Mouse (Mus musculus) ES-E14 (cell line): ENCODE data around the gene Ints5. TPM values are rescaled to one million over a fixed set of nuclear protein-coding genes. Genes with fewer than 3 reads are reported as not detected.

Experiments used
- DNase-seq: peaks from one replicate; pipeline ENCODE4 v3.0.0-alpha.2; 2013; ENCODE audit warnings: low read depth, low spot score
- H3K27ac ChIP-seq: 2 replicates; pipeline ENCODE4 v1.5.1; 2012; ENCODE audit warnings: low read depth, mild to moderate bottlenecking, low read length, moderate library complexity, mixed read lengths; ENCODE audit not compliant: poor library complexity, insufficient read depth, severe bottlenecking
- H3K36me3 ChIP-seq: 2 replicates; pipeline ENCODE4 v1.6.1; 2012; ENCODE audit warnings: mild to moderate bottlenecking, low read length, moderate library complexity, mixed read lengths; ENCODE audit not compliant: control insufficient read depth, poor library complexity, insufficient read depth, severe bottlenecking
- H3K4me1 ChIP-seq, 2 experiments: fragments of 150-350 bp in 1 of 2; sonication (generic) in 1 of 2; 2 replicates each; pipeline ENCODE4 v1.6.1; 2012; ENCODE audit warnings: low read length in 2 of 2, mild to moderate bottlenecking in 1 of 2, mixed read lengths in 1 of 2; ENCODE audit not compliant: control insufficient read depth in 2 of 2, insufficient read depth in 2 of 2, poor library complexity in 1 of 2
- H3K4me3 ChIP-seq, 2 experiments: fragments of 150-350 bp in 1 of 2; sonication (generic) in 1 of 2; 2 replicates each; pipeline ENCODE4 v1.5.1; 2012; ENCODE audit warnings: low read length in 2 of 2, low read depth in 1 of 2, mild to moderate bottlenecking in 1 of 2, mixed read lengths in 1 of 2; ENCODE audit not compliant: insufficient read depth in 1 of 2, poor library complexity in 1 of 2, severe bottlenecking in 1 of 2
- H3K9ac ChIP-seq: 2 replicates; pipeline ENCODE4 v1.6.1; 2012; ENCODE audit warnings: low read depth, mild to moderate bottlenecking, low read length, mixed read lengths; ENCODE audit not compliant: poor library complexity, insufficient read depth, severe bottlenecking
- H3K9me3 ChIP-seq: fragments of 150-350 bp; sonication (generic); 2 replicates; pipeline ENCODE4 v1.6.1; 2012; ENCODE audit warnings: low read depth, mild to moderate bottlenecking, low read length; ENCODE audit not compliant: control insufficient read depth, insufficient read depth
- CHD2 ChIP-seq: IDR thresholded peaks from 2 replicates; pipeline ENCODE4 v1.6.1; 2014; ENCODE audit warnings: mild to moderate bottlenecking, low read depth, low read length, inconsistent platforms
- HCFC1 ChIP-seq: IDR thresholded peaks from 2 replicates; pipeline ENCODE4 v1.6.1; 2012; ENCODE audit warnings: low read length, inconsistent platforms, borderline replicate concordance; ENCODE audit not compliant: insufficient read depth
- MAFK ChIP-seq: IDR thresholded peaks from 2 replicates; pipeline ENCODE4 v1.6.1; 2014; ENCODE audit warnings: mild to moderate bottlenecking, low read depth, low read length, inconsistent platforms; ENCODE audit not compliant: insufficient read depth
- ZC3H11A ChIP-seq: IDR thresholded peaks from 2 replicates; pipeline ENCODE4 v1.6.1; 2012; ENCODE audit warnings: low read depth, mild to moderate bottlenecking, inconsistent platforms, low read length, borderline replicate concordance
- ZNF384 ChIP-seq: IDR thresholded peaks from 2 replicates; pipeline ENCODE4 v1.6.1; 2012; ENCODE audit warnings: low read depth, low read length, inconsistent platforms
- in situ Hi-C, 2 experiments: fragments of 600-800 bp; cut with MboI; formaldehyde crosslinking; loops; one replicate each; pipeline ENCODE4 v1.15.1; 2025; ENCODE audit warnings: low sequenced_read_pairs in 2 of 2, inconsistent platforms in 1 of 2; ENCODE audit not compliant: unreplicated experiment in 2 of 2
- total RNA-seq: library from RNA; depleted of rRNA; stranded (reverse); fragments of 300-350 nt; gene quantifications from 2 replicates; pipeline ENCODE4 v1.2.3, GENCODE M21; 2012; rRNA removed

Ints5 gene
- total RNA-seq, result 54.0 and 59.3 TPM in 2 replicates

DNA sequence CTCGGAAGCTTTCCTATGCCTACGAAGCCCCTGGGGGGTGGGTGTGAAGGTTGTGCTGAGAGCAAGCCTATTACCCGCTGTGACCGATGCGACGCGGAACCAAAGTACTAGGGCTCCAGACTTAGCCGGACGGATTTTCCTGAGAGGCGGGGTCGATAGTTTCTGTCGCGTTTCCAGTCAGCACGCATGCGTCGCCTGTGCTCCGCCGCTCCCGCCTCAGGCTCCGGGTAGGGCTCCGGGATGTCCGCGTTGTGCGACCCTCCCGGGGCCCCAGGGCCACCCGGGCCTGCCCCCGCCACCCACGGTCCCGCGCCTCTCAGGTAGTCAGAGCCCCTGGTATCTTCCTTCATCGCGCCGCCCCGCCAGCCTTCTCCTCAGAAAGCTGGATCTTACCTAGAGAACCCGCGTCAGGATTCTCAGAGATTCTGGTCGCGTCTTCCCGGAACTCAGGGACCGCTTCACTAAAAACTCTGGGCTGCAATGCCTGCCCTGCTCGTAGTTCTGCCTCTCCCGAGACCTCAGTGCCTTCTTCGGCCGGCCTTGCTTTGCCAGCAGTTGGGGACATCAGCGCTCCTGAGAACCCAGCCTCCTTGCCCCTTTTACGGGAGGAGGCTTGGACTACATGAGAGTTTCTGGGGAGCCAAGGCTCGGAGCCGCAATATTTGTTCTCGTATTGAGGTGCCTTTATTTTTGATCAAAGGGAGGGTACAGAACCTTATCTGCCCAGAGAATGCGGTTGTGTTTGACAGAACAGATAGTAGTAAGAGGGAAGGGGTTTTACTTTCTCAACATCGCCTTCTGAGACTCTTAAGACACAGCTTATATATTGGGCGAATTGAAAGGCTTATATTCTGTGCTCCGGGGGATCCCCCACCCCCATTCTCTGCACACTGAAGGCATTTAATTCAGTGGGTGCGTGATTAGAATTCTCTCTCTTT lies at the start of gene Ints5:
TSS of gene Ints5 (plus strand) at position 177 of the 938 bp plus-strand sequence.
- Histone ChIP-seq H3K4me1 (peaks cover 2 to 4% of the 10 kb centered on the region in 2 experiments; a peak in 2 of 4 replicates), H3K36me3 (peaks cover 34% of the 10 kb centered on the region), H3K27ac (peak within 1 kb of the TSS; percentile 73), H3K9ac (peak within 1 kb of the TSS; percentile 98), H3K4me3 (peak within 1 kb of the TSS; percentile 91 to 94), H3K9me3 (no peaks in the 10 kb centered on the region)
- DNase-seq, result peak; percentile 91
- in situ Hi-C loops, result no loop called here
- TF ChIP-seq HCFC1, result peak; percentile 84
- TF ChIP-seq CHD2, result no peak

DNA sequence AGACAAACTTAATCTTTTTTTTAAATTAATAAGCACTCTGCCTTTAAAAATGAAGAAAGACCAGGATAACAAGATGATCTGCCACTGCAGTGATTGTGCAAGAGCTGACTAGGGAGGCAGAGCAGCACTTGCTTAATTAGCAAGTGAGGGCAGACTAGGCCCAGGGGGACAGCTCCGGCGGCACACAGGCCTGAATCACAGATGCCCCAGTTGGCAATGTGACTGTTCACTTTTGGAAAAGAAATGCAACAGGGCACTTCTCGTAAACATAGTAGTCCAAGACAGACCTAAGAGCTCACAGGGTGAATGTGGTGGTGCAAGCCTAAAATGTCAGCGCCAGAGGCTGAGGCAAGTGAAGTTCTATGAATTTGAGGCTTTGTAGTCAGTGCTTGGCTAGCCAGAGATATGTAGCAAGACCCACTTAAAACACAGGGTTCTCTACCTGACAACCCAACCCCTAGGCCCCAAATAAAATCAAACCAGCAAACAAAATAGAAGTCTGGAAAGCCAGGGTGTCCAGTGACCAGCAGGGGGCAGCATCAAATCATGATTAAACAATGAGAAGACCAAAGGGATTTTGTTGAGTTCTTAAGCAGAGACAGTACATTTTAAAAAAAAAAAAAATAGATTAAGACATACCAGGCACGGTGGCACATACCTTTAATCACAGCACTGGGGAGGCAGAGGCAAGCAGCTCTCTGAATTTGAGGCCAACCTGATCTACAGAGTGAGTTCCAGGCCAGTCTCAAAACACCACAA lies 48.3 kb upstream of the Ints5 start:
- Histone ChIP-seq H3K27ac (no peak overlapping the region), H3K36me3 (peaks cover 8% of the 10 kb centered on the region; the same call in 1 of the 2 replicates), H3K4me3 (no peak overlapping the region), H3K4me1 (peaks cover 0 to 18% of the 10 kb centered on the region in 2 experiments; a peak in 2 of 4 replicates), H3K9me3 (no peaks in the 10 kb centered on the region), H3K9ac (no peak overlapping the region)
- DNase-seq, result peak; percentile 76
- TF ChIP-seq MAFK, result no peak
- TF ChIP-seq CHD2, result no peak
- no peak for TF ChIP-seq ZC3H11A
- peak; percentile 71 for TF ChIP-seq ZNF384
- TF ChIP-seq HCFC1, result no peak
- in situ Hi-C loops, result no loop called here

DNA sequence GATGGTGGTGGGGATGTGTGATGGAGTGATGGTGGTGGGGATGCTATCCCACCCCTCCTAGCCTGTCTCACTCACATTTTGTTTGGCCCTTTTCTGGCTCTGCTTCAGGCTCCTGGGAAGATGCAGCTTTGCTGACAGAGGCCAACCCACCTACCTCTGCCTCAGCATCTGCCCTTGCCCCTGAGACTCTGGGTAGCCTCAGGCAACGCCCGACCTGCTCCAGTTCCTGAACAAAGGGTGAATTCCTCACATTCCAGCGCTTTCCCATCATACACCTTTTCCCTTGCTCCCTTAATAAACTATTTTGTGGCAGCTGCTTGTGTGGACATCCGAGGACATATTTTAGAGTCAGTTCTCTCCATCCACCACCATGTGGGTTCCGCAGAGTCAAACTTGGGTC lies 44.4 kb upstream of the Ints5 start:
- in situ Hi-C loops, result no loop called here
- DNase-seq, result no peak
- peaks cover 5 to 18% of the 10 kb centered on the region in 2 experiments; a peak in 2 of 4 replicates for H3K4me1 ChIP-seq
- H3K9ac ChIP-seq, result no peak overlapping the region
- no peaks in the 10 kb centered on the region for H3K9me3 ChIP-seq
- no peak overlapping the region for H3K27ac ChIP-seq
- TF ChIP-seq ZNF384 (no peak), HCFC1 (no peak), CHD2 (no peak), MAFK (no peak), ZC3H11A (no peak)
- no peak overlapping the region for H3K4me3 ChIP-seq
- peaks cover 8% of the 10 kb centered on the region; the same call in 1 of the 2 replicates for H3K36me3 ChIP-seq

DNA sequence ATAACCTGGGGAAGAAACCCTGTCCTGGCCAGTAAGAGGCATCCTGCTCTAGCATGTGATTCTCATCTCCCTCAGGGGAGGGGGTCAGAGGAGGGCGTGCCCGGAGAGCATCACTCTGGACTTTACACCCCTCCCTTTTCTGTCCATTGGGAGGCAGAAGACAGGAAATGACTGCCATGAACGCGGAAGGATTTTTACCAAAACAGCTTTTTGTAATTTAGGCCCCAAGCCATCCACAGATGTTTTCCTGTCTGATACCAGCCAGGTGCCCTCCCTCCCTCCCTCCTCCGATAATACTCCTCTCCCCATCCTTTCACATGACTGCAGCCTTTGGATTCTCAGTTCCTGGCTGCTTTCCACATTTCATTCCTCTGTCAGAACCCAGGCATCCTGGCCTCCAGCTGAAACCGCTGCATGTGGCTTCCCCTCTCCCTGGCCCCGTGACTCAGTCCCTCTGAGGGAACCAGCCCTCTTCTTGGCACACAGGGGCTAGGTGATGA lies 42.4 kb upstream of the Ints5 start, which contains the start of gene Lrrn4cl:
TSS of gene Lrrn4cl (plus strand) at position 367 of the 500 bp plus-strand sequence.
- H3K4me3 ChIP-seq, result peak within 1 kb of the TSS; percentile 29 to 48
- H3K4me1 ChIP-seq, result peaks cover 5 to 18% of the 10 kb centered on the region in 2 experiments; a peak in 2 of 4 replicates
- TF ChIP-seq HCFC1, result no peak
- TF ChIP-seq CHD2, result no peak
- TF ChIP-seq MAFK, result no peak
- no peak for TF ChIP-seq ZC3H11A
- no peak for TF ChIP-seq ZNF384
- peaks cover 8% of the 10 kb centered on the region; the same call in 1 of the 2 replicates for H3K36me3 ChIP-seq
- DNase-seq, result no peak
- H3K9me3 ChIP-seq, result no peaks in the 10 kb centered on the region
- in situ Hi-C loops, result loop anchor here (10.0 to 25.0 kb wide), 2 partner anchors 237 to 244 kb away; partner anchors contain the start of gene Scgb1a1 (in 1 of the 2)
- H3K27ac ChIP-seq, result peak within 1 kb of the TSS; percentile 36; the same call in 1 of the 2 replicates
- peak within 1 kb of the TSS; percentile 17 for H3K9ac ChIP-seq
